Mouse (Mus musculus): Measurements from ENCODE around the gene Slc2a8. TPM values are rescaled to one million over a fixed set of nuclear protein-coding genes. Genes with fewer than 3 reads are reported as not detected.

Gene Slc2a8
- total and polyA plus RNA-seq, 2 experiments, result 7.9 to 59.4 TPM

- WGBS, result 20% methylated on average over 10 of the region's 10 CpGs
- peak overlapping the region; percentile 21 for H3K9ac ChIP-seq (ENCODE audit: low read depth, low read length)
- TF ChIP-seq CTCF (IDR thresholded peaks at IDR 0.05; ENCODE audit: low read depth, low read length) (peak; percentile 95), POLR2A (IDR thresholded peaks at IDR 0.05; ENCODE audit: extremely low read depth, insufficient read depth, low read length) (no peak)
- peak; percentile 81 for DNase-seq (ENCODE audit: extremely low read depth, low read depth, low spot score)
- H3K36me3 ChIP-seq (ENCODE audit: control insufficient read depth, insufficient read depth, low read length), result no peaks in the 10 kb centered on the region
- H3K27ac ChIP-seq (replicated peaks; ENCODE audit: insufficient read depth, low read depth, low read length), result peak overlapping the region; percentile 79
- H3K4me3 ChIP-seq (ENCODE audit: insufficient read depth, low read depth, low read length), result no peak overlapping the region
- no peaks in the 10 kb centered on the region for H3K27me3 ChIP-seq (ENCODE audit: control insufficient read depth, insufficient read depth, low read length)
- peaks cover 15% of the 10 kb centered on the region; the same call in 1 of the 2 replicates for H3K4me1 ChIP-seq (ENCODE audit: control insufficient read depth, insufficient read depth, low read length)
- no peaks in the 10 kb centered on the region for H3K79me2 ChIP-seq (ENCODE audit: control insufficient read depth, insufficient read depth, low read length)
These were observed 53.5 kb downstream of the Slc2a8 start for GRCm38 (mm10) chr2:32928235-32928946.

GRCm38 (mm10) chr2:32927624-32928234 is 54.2 kb downstream of the Slc2a8 start:
- Histone ChIP-seq H3K36me3 (ENCODE audit: control insufficient read depth, insufficient read depth, low read length) (no peaks in the 10 kb centered on the region), H3K4me1 (ENCODE audit: control insufficient read depth, insufficient read depth, low read length) (peaks cover 15% of the 10 kb centered on the region; the same call in 1 of the 2 replicates), H3K4me3 (ENCODE audit: insufficient read depth, low read depth, low read length) (no peak overlapping the region), H3K27ac (replicated peaks; ENCODE audit: insufficient read depth, low read depth, low read length) (peak overlapping the region; percentile 45), H3K9ac (ENCODE audit: low read depth, low read length) (peak overlapping the region; percentile 15; the same call in 1 of the 2 replicates), H3K27me3 (ENCODE audit: control insufficient read depth, insufficient read depth, low read length) (no peaks in the 10 kb centered on the region), H3K79me2 (ENCODE audit: control insufficient read depth, insufficient read depth, low read length) (no peaks in the 10 kb centered on the region)
- TF ChIP-seq CTCF (IDR thresholded peaks at IDR 0.05; ENCODE audit: low read depth, low read length) (no peak), POLR2A (IDR thresholded peaks at IDR 0.05; ENCODE audit: extremely low read depth, insufficient read depth, low read length) (no peak)
- WGBS, result 34% methylated on average over 15 of the region's 15 CpGs
- peak; percentile 82 for DNase-seq (ENCODE audit: extremely low read depth, low read depth, low spot score)

- Histone ChIP-seq H3K36me3 (ENCODE audit: control insufficient read depth, insufficient read depth, low read length) (no peaks in the 10 kb centered on the region), H3K79me2 (ENCODE audit: control insufficient read depth, insufficient read depth, low read length) (no peaks in the 10 kb centered on the region), H3K4me1 (ENCODE audit: control insufficient read depth, insufficient read depth, low read length) (peaks cover 15% of the 10 kb centered on the region; the same call in 1 of the 2 replicates), H3K4me3 (ENCODE audit: insufficient read depth, low read depth, low read length) (no peak overlapping the region), H3K9ac (ENCODE audit: low read depth, low read length) (no peak overlapping the region), H3K27ac (replicated peaks; ENCODE audit: insufficient read depth, low read depth, low read length) (no peak overlapping the region), H3K27me3 (ENCODE audit: control insufficient read depth, insufficient read depth, low read length) (no peaks in the 10 kb centered on the region)
- no peak for TF ChIP-seq CTCF (IDR thresholded peaks at IDR 0.05; ENCODE audit: low read depth, low read length)
- TF ChIP-seq POLR2A (IDR thresholded peaks at IDR 0.05; ENCODE audit: extremely low read depth, insufficient read depth, low read length), result no peak
- 94% methylated on average over 12 of the region's 12 CpGs for WGBS
- DNase-seq (ENCODE audit: extremely low read depth, low read depth, low spot score), result no peak
These were observed 55.4 kb downstream of the Slc2a8 start for GRCm38 (mm10) chr2:32926330-32927075.

- Histone ChIP-seq H3K36me3 (ENCODE audit: control insufficient read depth, insufficient read depth, low read length) (no peaks in the 10 kb centered on the region), H3K27me3 (ENCODE audit: control insufficient read depth, insufficient read depth, low read length) (no peaks in the 10 kb centered on the region), H3K4me1 (ENCODE audit: control insufficient read depth, insufficient read depth, low read length) (peaks cover 12% of the 10 kb centered on the region; the same call in 1 of the 2 replicates), H3K4me3 (ENCODE audit: insufficient read depth, low read depth, low read length) (no peak overlapping the region), H3K27ac (replicated peaks; ENCODE audit: insufficient read depth, low read depth, low read length) (no peak overlapping the region), H3K9ac (ENCODE audit: low read depth, low read length) (no peak overlapping the region), H3K79me2 (ENCODE audit: control insufficient read depth, insufficient read depth, low read length) (no peaks in the 10 kb centered on the region)
- no peak for DNase-seq (ENCODE audit: extremely low read depth, low read depth, low spot score)
- WGBS, result 83% methylated on average over 10 of the region's 10 CpGs
- TF ChIP-seq POLR2A (IDR thresholded peaks at IDR 0.05; ENCODE audit: extremely low read depth, insufficient read depth, low read length) (no peak), CTCF (IDR thresholded peaks at IDR 0.05; ENCODE audit: low read depth, low read length) (no peak)
These were observed 57.5 kb downstream of the Slc2a8 start for GRCm38 (mm10) chr2:32924306-32924844.

GRCm38 (mm10) chr2:32923551-32924250 is 58.2 kb downstream of the Slc2a8 start:
- Histone ChIP-seq H3K27ac (replicated peaks; ENCODE audit: insufficient read depth, low read depth, low read length) (no peak overlapping the region), H3K79me2 (ENCODE audit: control insufficient read depth, insufficient read depth, low read length) (no peaks in the 10 kb centered on the region), H3K36me3 (ENCODE audit: control insufficient read depth, insufficient read depth, low read length) (no peaks in the 10 kb centered on the region), H3K4me3 (ENCODE audit: insufficient read depth, low read depth, low read length) (no peak overlapping the region), H3K27me3 (ENCODE audit: control insufficient read depth, insufficient read depth, low read length) (no peaks in the 10 kb centered on the region), H3K4me1 (ENCODE audit: control insufficient read depth, insufficient read depth, low read length) (peaks cover 9% of the 10 kb centered on the region; the same call in 1 of the 2 replicates), H3K9ac (ENCODE audit: low read depth, low read length) (no peak overlapping the region)
- DNase-seq (ENCODE audit: extremely low read depth, low read depth, low spot score), result no peak
- 94% methylated on average over 24 of the region's 24 CpGs for WGBS
- TF ChIP-seq CTCF (IDR thresholded peaks at IDR 0.05; ENCODE audit: low read depth, low read length) (no peak), POLR2A (IDR thresholded peaks at IDR 0.05; ENCODE audit: extremely low read depth, insufficient read depth, low read length) (no peak)

Other genes starting within 250 kb of the Slc2a8 start
- not detected in 2 replicates for gene 6330409D20Rik, start 241.1 kb downstream of the Slc2a8 start, total RNA-seq (2014; rRNA removed)
- gene 6330409D20Rik, start 241.1 kb downstream of the Slc2a8 start, polyA plus RNA-seq (2012; rRNA removed), result not detected in 2 replicates
- gene Tor2a, start 224.8 kb downstream of the Slc2a8 start, total RNA-seq (2014; rRNA removed), result 26.6 and 35.6 TPM in 2 replicates
- gene Tor2a, start 224.8 kb downstream of the Slc2a8 start, polyA plus RNA-seq (2012; rRNA removed), result 72.6 and 77.4 TPM in 2 replicates
- gene Ttc16, start 206.4 kb downstream of the Slc2a8 start, total RNA-seq (2014; rRNA removed), result under 0.01 and 0.07 TPM in 2 replicates
- 0.10 and 0.22 TPM in 2 replicates for gene Ttc16, start 206.4 kb downstream of the Slc2a8 start, polyA plus RNA-seq (2012; rRNA removed)
- 1.2 and 1.5 TPM in 2 replicates for gene Ptrh1, start 206.3 kb downstream of the Slc2a8 start, total RNA-seq (2014; rRNA removed)
- gene Ptrh1, start 206.3 kb downstream of the Slc2a8 start, polyA plus RNA-seq (2012; rRNA removed), result 2.3 and 2.8 TPM in 2 replicates
- not detected in 2 replicates for gene Cfap157, start 197.7 kb downstream of the Slc2a8 start, total RNA-seq (2014; rRNA removed)
- gene Cfap157, start 197.7 kb downstream of the Slc2a8 start, polyA plus RNA-seq (2012; rRNA removed), result not detected in 2 replicates
- 0.74 and 1.7 TPM in 2 replicates for gene Stxbp1, start 134.8 kb downstream of the Slc2a8 start, total RNA-seq (2014; rRNA removed)
- 1.3 and 1.6 TPM in 2 replicates for gene Stxbp1, start 134.8 kb downstream of the Slc2a8 start, polyA plus RNA-seq (2012; rRNA removed)
- gene Fam129b, start 106.0 kb downstream of the Slc2a8 start, total RNA-seq (2014; rRNA removed), result 6.5 and 6.8 TPM in 2 replicates
- gene Fam129b, start 106.0 kb downstream of the Slc2a8 start, polyA plus RNA-seq (2012; rRNA removed), result 5.6 and 10.5 TPM in 2 replicates
- 473 and 515 TPM in 2 replicates for gene Rpl12, start 20.5 kb downstream of the Slc2a8 start, total RNA-seq (2014; rRNA removed)
- 134 and 158 TPM in 2 replicates for gene Rpl12, start 20.5 kb downstream of the Slc2a8 start, polyA plus RNA-seq (2012; rRNA removed)
- gene Lrsam1, start 20.5 kb downstream of the Slc2a8 start, total RNA-seq (2014; rRNA removed), result 6.0 and 9.7 TPM in 2 replicates
- 8.8 and 9.7 TPM in 2 replicates for gene Lrsam1, start 20.5 kb downstream of the Slc2a8 start, polyA plus RNA-seq (2012; rRNA removed)
- gene Garnl3, start 149.6 kb upstream of the Slc2a8 start, total RNA-seq (2014; rRNA removed), result 0.27 and 0.28 TPM in 2 replicates
- gene Garnl3, start 149.6 kb upstream of the Slc2a8 start, polyA plus RNA-seq (2012; rRNA removed), result 0.11 and 0.17 TPM in 2 replicates
- gene Angptl2, start 234.0 kb upstream of the Slc2a8 start, total RNA-seq (2014; rRNA removed), result 11.3 and 15.4 TPM in 2 replicates
- 16.4 and 17.0 TPM in 2 replicates for gene Angptl2, start 234.0 kb upstream of the Slc2a8 start, polyA plus RNA-seq (2012; rRNA removed)